Mouse (Mus musculus) MEL (cell line): Measurements from ENCODE around the gene Cfap206. TPM values are rescaled to one million over a fixed set of nuclear protein-coding genes. Genes with fewer than 3 reads are reported as not detected.

Source experiments
- DNase-seq: peaks from one replicate; pipeline ENCODE4 v3.0.0; 2011; ENCODE audit warnings: low read depth, low spot score
- H3K27ac ChIP-seq: 2 replicates; pipeline ENCODE4 v1.5.1; 2012; ENCODE audit warnings: low read depth, mild to moderate bottlenecking, control low read depth, low read length, moderate library complexity; ENCODE audit not compliant: control insufficient read depth
- H3K27me3 ChIP-seq, 2 experiments: fragments of 150-350 bp in 1 of 2; sonication (generic) in 1 of 2; 2 replicates each; pipeline ENCODE4 v1.6.1; 2012; ENCODE audit warnings: low read length in 2 of 2, mild to moderate bottlenecking in 2 of 2, improper control_type of control experiment in 1 of 2, moderate library complexity in 1 of 2; ENCODE audit not compliant: insufficient read depth in 2 of 2, control insufficient read depth in 1 of 2
- H3K36me3 ChIP-seq, 2 experiments: 2 replicates each; pipeline ENCODE4 v1.6.1; 2012 to 2014; ENCODE audit warnings: low read length in 2 of 2, improper control_type of control experiment in 1 of 2, inconsistent platforms in 1 of 2, mild to moderate bottlenecking in 1 of 2; ENCODE audit not compliant: insufficient read depth in 2 of 2, control insufficient read depth in 1 of 2
- H3K4me1 ChIP-seq, 2 experiments: fragments of 150-350 bp in 1 of 2; sonication (generic) in 1 of 2; 2 replicates each; pipeline ENCODE4 v1.6.1; 2012; ENCODE audit warnings: low read length in 2 of 2, improper control_type of control experiment in 1 of 2, mild to moderate bottlenecking in 1 of 2; ENCODE audit not compliant: insufficient read depth in 2 of 2, control insufficient read depth in 1 of 2
- H3K4me3 ChIP-seq, 2 experiments: fragments of 150-350 bp in 1 of 2; sonication (generic) in 1 of 2; 2 replicates each; pipeline ENCODE4 v1.5.1; 2012; ENCODE audit warnings: low read depth in 2 of 2, low read length in 2 of 2, mild to moderate bottlenecking in 2 of 2, moderate library complexity in 2 of 2, control low read depth in 1 of 2, improper control_type of control experiment in 1 of 2; ENCODE audit not compliant: control insufficient read depth in 1 of 2, insufficient read depth in 1 of 2
- H3K79me2 ChIP-seq: 2 replicates; pipeline ENCODE4 v1.6.1; 2012; ENCODE audit warnings: mild to moderate bottlenecking, low read length, moderate library complexity; ENCODE audit not compliant: control insufficient read depth, poor library complexity, insufficient read depth
- H3K9ac ChIP-seq: 2 replicates; pipeline ENCODE4 v1.6.1; 2012; ENCODE audit warnings: low read depth, mild to moderate bottlenecking, control low read depth, low read length, moderate library complexity; ENCODE audit not compliant: control insufficient read depth, poor library complexity, severe bottlenecking
- H3K9me3 ChIP-seq: fragments of 150-350 bp; sonication (generic); replicated peaks from 2 replicates; pipeline ENCODE4 v1.6.1; 2012; ENCODE audit warnings: mild to moderate bottlenecking, low read length, improper control_type of control experiment, moderate library complexity; ENCODE audit not compliant: insufficient read depth
- BHLHE40 ChIP-seq: IDR thresholded peaks from 2 replicates; pipeline ENCODE4 v1.6.1; 2012; ENCODE audit warnings: low read depth, mild to moderate bottlenecking, inconsistent platforms, low read length, improper control_type of control experiment, borderline replicate concordance
- CHD1 ChIP-seq: IDR thresholded peaks from 2 replicates; pipeline ENCODE4 v1.6.1; 2012; ENCODE audit warnings: low read depth, mild to moderate bottlenecking, inconsistent platforms, low read length, improper control_type of control experiment
- CTCF ChIP-seq, 3 experiments: IDR thresholded peaks in 2 of 3; conservative IDR thresholded peaks in 1 of 3; 2 replicates each; pipeline ENCODE4 v1.5.1; 2011 to 2012; ENCODE audit warnings: low read length in 3 of 3, low read depth in 2 of 3, mild to moderate bottlenecking in 2 of 3, improper control_type of control experiment in 1 of 3, inconsistent platforms in 1 of 3, mixed read lengths in 1 of 3, moderate library complexity in 1 of 3; ENCODE audit not compliant: control insufficient read depth in 1 of 3, insufficient read depth in 1 of 3, poor library complexity in 1 of 3, severe bottlenecking in 1 of 3
- EP300 ChIP-seq, 2 experiments: IDR thresholded peaks; 2 replicates each; pipeline ENCODE4 v1.6.1; 2011; ENCODE audit warnings: improper control_type of control experiment in 2 of 2, low read length in 2 of 2, low read depth in 1 of 2, mild to moderate bottlenecking in 1 of 2
- GABPA ChIP-seq: IDR thresholded peaks from 2 replicates; pipeline ENCODE4 v1.6.1; 2012; ENCODE audit warnings: low read depth, mild to moderate bottlenecking, inconsistent platforms, low read length, improper control_type of control experiment, moderate library complexity
- GATA1 ChIP-seq: IDR thresholded peaks from 2 replicates; pipeline ENCODE4 v1.6.1; 2011; ENCODE audit warnings: low read depth, low read length, improper control_type of control experiment
- HCFC1 ChIP-seq: IDR thresholded peaks from 2 replicates; pipeline ENCODE4 v1.6.1; 2012; ENCODE audit warnings: low read depth, mild to moderate bottlenecking, inconsistent platforms, low read length, improper control_type of control experiment, moderate library complexity
- JUND ChIP-seq: IDR thresholded peaks from 2 replicates; pipeline ENCODE4 v1.6.1; 2011; ENCODE audit warnings: low read depth, mild to moderate bottlenecking, improper control_type of control experiment, low read length
- KAT2A ChIP-seq: conservative IDR thresholded peaks from 2 replicates; pipeline ENCODE4 v1.6.1; 2012; ENCODE audit warnings: low read depth, low read length, improper control_type of control experiment, inconsistent platforms
- MYB ChIP-seq: IDR thresholded peaks from 2 replicates; pipeline ENCODE4 v1.6.1; 2011; ENCODE audit warnings: mild to moderate bottlenecking, low read depth, low read length, improper control_type of control experiment
- MYC ChIP-seq: IDR thresholded peaks from 2 replicates; pipeline ENCODE4 v1.6.1; 2011; ENCODE audit warnings: low read depth, mild to moderate bottlenecking, low read length, improper control_type of control experiment, moderate library complexity
- NRF1 ChIP-seq: IDR thresholded peaks from 2 replicates; pipeline ENCODE4 v1.6.1; 2014; ENCODE audit warnings: low read depth, mild to moderate bottlenecking, inconsistent platforms, low read length, improper control_type of control experiment, moderate library complexity; ENCODE audit not compliant: poor library complexity, insufficient read depth, severe bottlenecking
- POLR2AphosphoS5 ChIP-seq: IDR thresholded peaks from 2 replicates; pipeline ENCODE4 v1.6.1; 2012; ENCODE audit warnings: low read depth, borderline replicate concordance, mild to moderate bottlenecking, inconsistent platforms, low read length, moderate library complexity, mixed read lengths
- RAD21 ChIP-seq: IDR thresholded peaks from 2 replicates; pipeline ENCODE4 v1.6.1; 2011; ENCODE audit warnings: mild to moderate bottlenecking, low read depth, low read length, improper control_type of control experiment
- SIN3A ChIP-seq: IDR thresholded peaks from 2 replicates; pipeline ENCODE4 v1.6.1; 2012; ENCODE audit warnings: low read length, improper control_type of control experiment, inconsistent platforms
- SMC3 ChIP-seq: IDR thresholded peaks from 2 replicates; pipeline ENCODE4 v1.6.1; 2011; ENCODE audit warnings: low read depth, low read length, improper control_type of control experiment
- TBP ChIP-seq: IDR thresholded peaks from 2 replicates; pipeline ENCODE4 v1.8.0; 2011; ENCODE audit warnings: low read depth, low read length, improper control_type of control experiment
- TCF12 ChIP-seq: IDR thresholded peaks from 2 replicates; pipeline ENCODE4 v1.6.1; 2014; ENCODE audit warnings: low read depth, mild to moderate bottlenecking, inconsistent platforms, low read length, improper control_type of control experiment, moderate library complexity
- USF1 ChIP-seq: IDR thresholded peaks from 2 replicates; pipeline ENCODE4 v1.6.1; 2014; ENCODE audit warnings: low read depth, mild to moderate bottlenecking, inconsistent platforms, low read length, improper control_type of control experiment, moderate library complexity
- USF2 ChIP-seq, 2 experiments: IDR thresholded peaks; 2 replicates each; pipeline ENCODE4 v1.6.1; 2011 to 2012; ENCODE audit warnings: improper control_type of control experiment in 2 of 2, low read length in 2 of 2, borderline replicate concordance in 1 of 2, inconsistent platforms in 1 of 2, low read depth in 1 of 2, mild to moderate bottlenecking in 1 of 2; ENCODE audit not compliant: insufficient read depth in 1 of 2
- ZC3H11A ChIP-seq: IDR thresholded peaks from 2 replicates; pipeline ENCODE4 v1.6.1; 2012; ENCODE audit warnings: low read depth, mild to moderate bottlenecking, inconsistent platforms, low read length, improper control_type of control experiment
- ZNF384 ChIP-seq: IDR thresholded peaks from 2 replicates; pipeline ENCODE4 v1.6.1; 2012; ENCODE audit warnings: low read depth, mild to moderate bottlenecking, inconsistent platforms, low read length, improper control_type of control experiment
- polyA plus RNA-seq, 2 experiments: library from polyadenylated mRNA; stranded (reverse) in 1 of 2; unstranded in 1 of 2; fragments of >175 nt in 1 of 2; fragments of >200 nt in 1 of 2; gene quantifications; 2 replicates each; pipeline versions ENCODE4 v1.2.1 to v1.2.4; 2012; ENCODE audit warnings: low replicate concordance in 2 of 2, low read depth in 1 of 2; ENCODE audit not compliant: insufficient read length in 2 of 2, insufficient read depth in 1 of 2, missing spikeins in 1 of 2
- total RNA-seq: library from RNA; depleted of rRNA; stranded (reverse); fragments of 300-350 nt; gene quantifications from 2 replicates; pipeline ENCODE4 v1.2.3, GENCODE M21; 2012

Gene Cfap206
- total and polyA plus RNA-seq, 3 experiments, result not detected

GRCm38 (mm10) chr4:34723186-34723585 lies 6.8 kb downstream of the Cfap206 start (continued):
- TF ChIP-seq ZC3H11A (no peak), POLR2AphosphoS5 (no peak), JUND (no peak), HCFC1 (no peak), CTCF (IDR thresholded peaks at IDR 0.05 in 2 of 3, conservative IDR thresholded peaks at IDR 0.05 in 1 of 3; ENCODE audit: control insufficient read depth in 1 of 3, insufficient read depth in 1 of 3, low read depth in 2 of 3, low read length in 3 of 3, poor library complexity in 1 of 3, severe bottlenecking in 1 of 3) (no peak), ZNF384 (no peak)

DNA sequence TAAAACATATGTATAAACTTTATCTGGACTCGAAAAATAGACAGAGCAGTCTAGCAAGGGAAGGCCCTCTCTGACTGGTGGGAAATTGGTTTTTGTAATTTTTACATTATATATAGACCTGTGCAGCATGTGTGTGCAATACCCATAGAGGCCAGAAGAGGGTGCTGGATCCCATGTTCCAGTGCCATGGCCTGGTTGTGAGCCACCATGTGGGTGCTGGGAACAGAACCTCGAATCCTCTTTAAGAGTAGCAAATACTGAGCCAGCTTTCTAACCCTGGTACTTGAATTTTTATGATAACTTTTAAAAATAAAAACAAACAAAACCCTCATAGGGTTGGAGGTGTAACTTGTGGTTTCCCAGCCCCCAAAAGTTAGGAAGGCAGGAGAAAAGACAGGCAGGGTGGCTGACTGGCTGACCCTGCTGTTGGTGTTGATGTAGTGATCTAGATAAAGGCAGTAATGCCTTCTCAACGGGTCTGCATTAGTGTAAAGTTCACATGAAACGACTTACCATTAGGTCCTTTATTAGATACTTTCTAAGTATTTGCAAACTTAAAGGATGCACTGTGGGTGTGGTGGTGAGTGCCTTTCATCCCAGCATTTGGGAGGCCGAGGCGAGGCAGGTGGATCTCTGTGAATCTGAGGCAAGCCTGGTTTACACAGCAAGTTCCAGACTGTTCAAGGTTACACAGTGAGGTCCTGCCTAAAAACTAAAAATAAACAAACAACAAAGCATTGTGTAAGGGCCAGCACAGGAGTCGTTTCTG lies 9.7 kb downstream of the Cfap206 start:
- Histone ChIP-seq H3K36me3 (no peaks in the 10 kb centered on the region), H3K9ac (no peak overlapping the region), H3K27ac (no peak overlapping the region), H3K9me3 (no peaks in the 10 kb centered on the region), H3K4me3 (no peak overlapping the region), H3K79me2 (no peaks in the 10 kb centered on the region), H3K4me1 (no peaks in the 10 kb centered on the region), H3K27me3 (peaks cover 5% of the 10 kb centered on the region in 2 experiments)
- peak; percentile 22 for DNase-seq
- TF ChIP-seq SMC3, result peak; percentile 26; the same call in 1 of the 2 replicates
- TF ChIP-seq CTCF (IDR thresholded peaks at IDR 0.05 in 2 of 3, conservative IDR thresholded peaks at IDR 0.05 in 1 of 3; ENCODE audit: control insufficient read depth in 1 of 3, insufficient read depth in 1 of 3, low read depth in 2 of 3, low read length in 3 of 3, poor library complexity in 1 of 3, severe bottlenecking in 1 of 3), result peak; percentile 16 to 36 (median 21); a peak in 3 of 6 replicates
- peak; percentile 26 for TF ChIP-seq RAD21
- no peak for TF ChIP-seq SIN3A
- TF ChIP-seq KAT2A, result no peak

DNA sequence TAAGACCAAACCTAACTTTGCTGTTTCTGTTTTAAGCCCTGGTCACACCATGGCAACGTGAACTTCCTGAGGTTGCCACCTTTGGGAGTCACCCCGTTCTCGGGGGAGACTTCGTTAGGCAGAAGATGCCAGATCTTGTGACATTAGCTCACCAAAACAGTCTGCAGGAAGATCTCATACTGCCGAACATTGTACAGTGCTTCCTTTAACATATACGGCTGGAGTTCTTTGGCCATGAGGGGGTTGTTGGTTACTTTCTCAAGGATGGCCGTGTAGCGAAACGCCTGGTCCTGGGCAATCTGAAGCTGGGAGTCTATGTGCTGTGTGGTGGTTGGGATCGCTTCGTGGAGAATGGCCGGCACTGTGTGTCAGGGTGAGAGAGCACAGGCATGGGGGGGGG lies 10.6 kb downstream of the Cfap206 start:
- no peaks in the 10 kb centered on the region for H3K79me2 ChIP-seq
- no peak overlapping the region for H3K4me3 ChIP-seq
- H3K9ac ChIP-seq, result no peak overlapping the region
- no peak for TF ChIP-seq MYC
- TF ChIP-seq MYB, result no peak
- TF ChIP-seq BHLHE40, result no peak
- no peak for TF ChIP-seq TCF12
- no peak for TF ChIP-seq SIN3A
- TF ChIP-seq KAT2A, result no peak
- no peak for TF ChIP-seq USF1
- no peak for TF ChIP-seq USF2 (IDR thresholded peaks at IDR 0.05; ENCODE audit: borderline replicate concordance in 1 of 2, insufficient read depth in 1 of 2, low read depth in 1 of 2, low read length in 2 of 2)
- no peak for TF ChIP-seq ZNF384
- no peak for TF ChIP-seq JUND
- no peak for TF ChIP-seq CHD1
- no peak for TF ChIP-seq GATA1
- TF ChIP-seq POLR2AphosphoS5, result no peak
- TF ChIP-seq GABPA, result no peak
- TF ChIP-seq EP300 (IDR thresholded peaks at IDR 0.05; ENCODE audit: low read depth in 1 of 2, low read length in 2 of 2), result no peak
- TF ChIP-seq NRF1, result no peak
- TF ChIP-seq TBP, result no peak
- no peak for DNase-seq
- H3K27me3 ChIP-seq, result peaks cover 5 to 8% of the 10 kb centered on the region in 2 experiments
- H3K36me3 ChIP-seq, result no peaks in the 10 kb centered on the region
- H3K4me1 ChIP-seq, result no peaks in the 10 kb centered on the region
- no peaks in the 10 kb centered on the region for H3K9me3 ChIP-seq
- H3K27ac ChIP-seq, result no peak overlapping the region
